Comparison of ENCODE assay signal across 32 mouse cellular contexts in genomic region chr7:123684762-123685161, GRCm38 (mm10).
"Had no signal": no experiment of that assay in that cellular context is flagged by ENCODE, and none has a peak within 500 bp of the region (broad histone marks: within the 10 kb centered on the region; RNA-seq: fewer than 3 reads in every experiment).

No protein-coding gene starts in this region.

- DNase-seq: left cerebral cortex, postnatal 4 days; liver; liver, embryonic 13.5 days; liver, postnatal 0 days; lung, adult 18-20 months; lung, adult 2 months; lung, embryonic 14.5 days; lung, postnatal 10 days; lung, postnatal 14 days; lung, postnatal 36 days; lung, postnatal 4 days; midbrain, embryonic 14.5 days had no signal

- ATAC-seq: liver, embryonic 12.5 days; liver, postnatal 0 days; lung, postnatal 0 days; midbrain, embryonic 13.5 days; midbrain, embryonic 15.5 days; midbrain, embryonic 16.5 days had no signal

- H3K27me3 ChIP-seq: limb, embryonic 12.5 days; limb, embryonic 13.5 days; limb, embryonic 15.5 days; liver, embryonic 12.5 days; liver, embryonic 13.5 days; liver, embryonic 15.5 days; lung, embryonic 15.5 days; megakaryocyte, embryonic 14.5 days; midbrain, embryonic 12.5 days; midbrain, embryonic 13.5 days; midbrain, embryonic 15.5 days; neural tube, embryonic 12.5 days had no signal

- H3K4me1 ChIP-seq: limb, embryonic 10.5 days; limb, embryonic 12.5 days; limb, embryonic 13.5 days; limb, embryonic 15.5 days; liver, embryonic 12.5 days; liver, embryonic 13.5 days; liver, embryonic 15.5 days; lung, embryonic 15.5 days; megakaryocyte, embryonic 14.5 days; midbrain, embryonic 10.5 days; midbrain, embryonic 12.5 days; midbrain, embryonic 13.5 days; midbrain, embryonic 15.5 days; neural tube, embryonic 12.5 days had no signal

- H3K27ac ChIP-seq: limb, embryonic 10.5 days; limb, embryonic 12.5 days; limb, embryonic 13.5 days; limb, embryonic 15.5 days; liver, embryonic 12.5 days; liver, embryonic 13.5 days; liver, embryonic 14.5 days; liver, embryonic 15.5 days; lung, embryonic 15.5 days; macrophage; midbrain, embryonic 10.5 days; midbrain, embryonic 12.5 days; midbrain, embryonic 13.5 days; midbrain, embryonic 15.5 days; neural tube, embryonic 12.5 days had no signal

- H3K36me3 ChIP-seq: limb, embryonic 10.5 days; limb, embryonic 12.5 days; limb, embryonic 13.5 days; limb, embryonic 15.5 days; liver, embryonic 12.5 days; liver, embryonic 13.5 days; liver, embryonic 15.5 days; lung, embryonic 15.5 days; midbrain, embryonic 10.5 days; midbrain, embryonic 12.5 days; midbrain, embryonic 13.5 days; midbrain, embryonic 15.5 days; neural tube, embryonic 12.5 days had no signal

- H3K9ac ChIP-seq: limb, embryonic 12.5 days; limb, embryonic 13.5 days; limb, embryonic 15.5 days; liver, embryonic 12.5 days; liver, embryonic 13.5 days; liver, embryonic 14.5 days; liver, embryonic 15.5 days; liver, postnatal 0 days; lung, embryonic 14.5 days; lung, embryonic 15.5 days; midbrain, embryonic 12.5 days; midbrain, embryonic 13.5 days; midbrain, embryonic 15.5 days; neural tube, embryonic 12.5 days had no signal

- H3K4me3 ChIP-seq: limb, embryonic 10.5 days; limb, embryonic 12.5 days; limb, embryonic 13.5 days; limb, embryonic 15.5 days; liver, embryonic 12.5 days; liver, embryonic 13.5 days; liver, embryonic 15.5 days; lung, embryonic 15.5 days; megakaryocyte, embryonic 14.5 days; midbrain, embryonic 10.5 days; midbrain, embryonic 12.5 days; midbrain, embryonic 13.5 days; midbrain, embryonic 15.5 days; myocyte; neural tube, embryonic 12.5 days had no signal

- H3K9me3 ChIP-seq: limb, embryonic 10.5 days; limb, embryonic 12.5 days; limb, embryonic 13.5 days; limb, embryonic 15.5 days; liver, embryonic 12.5 days; liver, embryonic 15.5 days; lung, embryonic 15.5 days; megakaryocyte, embryonic 14.5 days; midbrain, embryonic 10.5 days; midbrain, embryonic 12.5 days; midbrain, embryonic 13.5 days; midbrain, embryonic 15.5 days; neural tube, embryonic 12.5 days had no signal

- H3K4me2 ChIP-seq: limb, embryonic 12.5 days; limb, embryonic 13.5 days; limb, embryonic 15.5 days; liver, embryonic 11.5 days; liver, embryonic 12.5 days; liver, embryonic 13.5 days; liver, embryonic 15.5 days; lung, embryonic 14.5 days; lung, embryonic 15.5 days; midbrain, embryonic 11.5 days; midbrain, embryonic 12.5 days; midbrain, embryonic 13.5 days; midbrain, embryonic 15.5 days; neural tube, embryonic 12.5 days had no signal
